Mouse (Mus musculus): ENCODE results near the gene Adgre5. TPM values are rescaled to one million over a fixed set of nuclear protein-coding genes. Genes with fewer than 3 reads are reported as not detected.
A peak's percentile ranks its signal among the peaks of the same experiment; 100 is the strongest.

Gene Adgre5
- polyA plus RNA-seq, 1 experiment from 2014 or later: 17.1 TPM

- TF ChIP-seq EP300 (optimal IDR thresholded peaks at IDR 0.05) (no peak), CTCF (IDR thresholded peaks at IDR 0.05; ENCODE audit: low read depth) (no peak)
- DNase-seq (ENCODE audit: low spot score) (no peak), ATAC-seq (ENCODE audit: low FRiP score, low TSS enrichment) (no peak)
- Histone ChIP-seq H3K9me3 (ENCODE audit: control insufficient read depth, low read length) (no peaks in the 10 kb centered on the region), H3K4me2 (replicated peaks; ENCODE audit: low read depth) (peak overlapping the region; percentile 85), H3K9ac (ENCODE audit: low read length) (peak overlapping the region; percentile 78), H3K4me1 (replicated peaks; ENCODE audit: control insufficient read depth, insufficient read depth) (peaks cover 5% of the 10 kb centered on the region; the same call in 1 of the 2 replicates), H3K4me3 (ENCODE audit: low read depth, low read length) (peak overlapping the region; percentile 69; the same call in 1 of the 2 replicates), H3K27ac (replicated peaks) (peak overlapping the region; percentile 89), H3K36me3 (ENCODE audit: control insufficient read depth, insufficient read depth, low read length) (no peaks in the 10 kb centered on the region), H3K27me3 (ENCODE audit: control insufficient read depth, insufficient read depth, low read length) (no peaks in the 10 kb centered on the region)
- 70% methylated on average over 19 of the region's 19 CpGs for WGBS
Observed at GRCm38 (mm10) chr8:83741849-83742655, 926 bp upstream of the Adgre5 start.

- ATAC-seq (ENCODE audit: low FRiP score, low TSS enrichment): no peak
- no peak for DNase-seq (ENCODE audit: low spot score)
- WGBS: 17% methylated on average over 3 of the region's 3 CpGs
- Histone ChIP-seq H3K27ac (replicated peaks) (peak overlapping the region; percentile 89), H3K9ac (ENCODE audit: low read length) (peak overlapping the region; percentile 78), H3K36me3 (ENCODE audit: control insufficient read depth, insufficient read depth, low read length) (no peaks in the 10 kb centered on the region), H3K4me1 (replicated peaks; ENCODE audit: control insufficient read depth, insufficient read depth) (peaks cover 5% of the 10 kb centered on the region; the same call in 1 of the 2 replicates), H3K4me3 (ENCODE audit: low read depth, low read length) (peak overlapping the region; percentile 69), H3K9me3 (ENCODE audit: control insufficient read depth, low read length) (no peaks in the 10 kb centered on the region), H3K27me3 (ENCODE audit: control insufficient read depth, insufficient read depth, low read length) (no peaks in the 10 kb centered on the region), H3K4me2 (replicated peaks; ENCODE audit: low read depth) (peak overlapping the region; percentile 85)
- TF ChIP-seq CTCF (IDR thresholded peaks at IDR 0.05; ENCODE audit: low read depth) (no peak), EP300 (optimal IDR thresholded peaks at IDR 0.05) (no peak)
Observed at GRCm38 (mm10) chr8:83740586-83740975, 545 bp downstream of the Adgre5 start.

- H3K4me3 ChIP-seq (ENCODE audit: low read depth, low read length): no peak overlapping the region; the same call in 1 of the 2 replicates
- peak overlapping the region; percentile 89 for H3K27ac ChIP-seq (replicated peaks)
- H3K4me2 ChIP-seq (replicated peaks; ENCODE audit: low read depth): peak overlapping the region; percentile 85
- H3K4me1 ChIP-seq (replicated peaks; ENCODE audit: control insufficient read depth, insufficient read depth): peaks cover 5% of the 10 kb centered on the region; the same call in 1 of the 2 replicates
- no peaks in the 10 kb centered on the region for H3K36me3 ChIP-seq (ENCODE audit: control insufficient read depth, insufficient read depth, low read length)
- DNase-seq (ENCODE audit: low spot score): peak; percentile 42
- H3K9me3 ChIP-seq (ENCODE audit: control insufficient read depth, low read length): no peaks in the 10 kb centered on the region
- 27% methylated on average over 8 of the region's 8 CpGs for WGBS
- no peaks in the 10 kb centered on the region for H3K27me3 ChIP-seq (ENCODE audit: control insufficient read depth, insufficient read depth, low read length)
- H3K9ac ChIP-seq (ENCODE audit: low read length): no peak overlapping the region
- no peak for TF ChIP-seq EP300 (optimal IDR thresholded peaks at IDR 0.05)
- no peak for ATAC-seq (ENCODE audit: low FRiP score, low TSS enrichment)
Observed at GRCm38 (mm10) chr8:83739711-83740468, 1.2 kb downstream of the Adgre5 start.

- Histone ChIP-seq H3K36me3 (ENCODE audit: control insufficient read depth, insufficient read depth, low read length) (no peaks in the 10 kb centered on the region), H3K9ac (ENCODE audit: low read length) (no peak overlapping the region), H3K4me2 (replicated peaks; ENCODE audit: low read depth) (peak overlapping the region; percentile 85), H3K4me1 (replicated peaks; ENCODE audit: control insufficient read depth, insufficient read depth) (peaks cover 5% of the 10 kb centered on the region; the same call in 1 of the 2 replicates), H3K27ac (replicated peaks) (peak overlapping the region; percentile 41), H3K4me3 (ENCODE audit: low read depth, low read length) (no peak overlapping the region), H3K9me3 (ENCODE audit: control insufficient read depth, low read length) (no peaks in the 10 kb centered on the region), H3K27me3 (ENCODE audit: control insufficient read depth, insufficient read depth, low read length) (no peaks in the 10 kb centered on the region)
- ATAC-seq (ENCODE audit: low FRiP score, low TSS enrichment) (no peak), DNase-seq (ENCODE audit: low spot score) (no peak)
- TF ChIP-seq EP300 (optimal IDR thresholded peaks at IDR 0.05) (no peak), CTCF (IDR thresholded peaks at IDR 0.05; ENCODE audit: low read depth) (no peak)
- 69% methylated on average over 10 of the region's 10 CpGs for WGBS
Observed at GRCm38 (mm10) chr8:83738949-83739710, 2.0 kb downstream of the Adgre5 start.

- DNase-seq (ENCODE audit: low spot score) (peak; percentile 67), ATAC-seq (ENCODE audit: low FRiP score, low TSS enrichment) (peak; percentile 56)
- Histone ChIP-seq H3K27ac (replicated peaks) (peak overlapping the region; percentile 35; the same call in 1 of the 2 replicates), H3K27me3 (ENCODE audit: control insufficient read depth, insufficient read depth, low read length) (no peaks in the 10 kb centered on the region), H3K36me3 (ENCODE audit: control insufficient read depth, insufficient read depth, low read length) (no peaks in the 10 kb centered on the region), H3K4me2 (replicated peaks; ENCODE audit: low read depth) (peak overlapping the region; percentile 85), H3K9me3 (ENCODE audit: control insufficient read depth, low read length) (no peaks in the 10 kb centered on the region), H3K9ac (ENCODE audit: low read length) (no peak overlapping the region), H3K4me3 (ENCODE audit: low read depth, low read length) (no peak overlapping the region), H3K4me1 (replicated peaks; ENCODE audit: control insufficient read depth, insufficient read depth) (peaks cover 5% of the 10 kb centered on the region; the same call in 1 of the 2 replicates)
- 49% methylated on average over 4 of the region's 4 CpGs for WGBS
- no peak for TF ChIP-seq EP300 (optimal IDR thresholded peaks at IDR 0.05)
- TF ChIP-seq CTCF (IDR thresholded peaks at IDR 0.05; ENCODE audit: low read depth): no peak
Observed at GRCm38 (mm10) chr8:83737852-83738562, 3.1 kb downstream of the Adgre5 start.

Data from stomach, postnatal 0 days (tissue).